Mouse (Mus musculus): ENCODE data around the gene Atp1b2.
A peak's percentile ranks its signal among the peaks of the same experiment; 100 is the strongest.

Atp1b2 gene

DNA sequence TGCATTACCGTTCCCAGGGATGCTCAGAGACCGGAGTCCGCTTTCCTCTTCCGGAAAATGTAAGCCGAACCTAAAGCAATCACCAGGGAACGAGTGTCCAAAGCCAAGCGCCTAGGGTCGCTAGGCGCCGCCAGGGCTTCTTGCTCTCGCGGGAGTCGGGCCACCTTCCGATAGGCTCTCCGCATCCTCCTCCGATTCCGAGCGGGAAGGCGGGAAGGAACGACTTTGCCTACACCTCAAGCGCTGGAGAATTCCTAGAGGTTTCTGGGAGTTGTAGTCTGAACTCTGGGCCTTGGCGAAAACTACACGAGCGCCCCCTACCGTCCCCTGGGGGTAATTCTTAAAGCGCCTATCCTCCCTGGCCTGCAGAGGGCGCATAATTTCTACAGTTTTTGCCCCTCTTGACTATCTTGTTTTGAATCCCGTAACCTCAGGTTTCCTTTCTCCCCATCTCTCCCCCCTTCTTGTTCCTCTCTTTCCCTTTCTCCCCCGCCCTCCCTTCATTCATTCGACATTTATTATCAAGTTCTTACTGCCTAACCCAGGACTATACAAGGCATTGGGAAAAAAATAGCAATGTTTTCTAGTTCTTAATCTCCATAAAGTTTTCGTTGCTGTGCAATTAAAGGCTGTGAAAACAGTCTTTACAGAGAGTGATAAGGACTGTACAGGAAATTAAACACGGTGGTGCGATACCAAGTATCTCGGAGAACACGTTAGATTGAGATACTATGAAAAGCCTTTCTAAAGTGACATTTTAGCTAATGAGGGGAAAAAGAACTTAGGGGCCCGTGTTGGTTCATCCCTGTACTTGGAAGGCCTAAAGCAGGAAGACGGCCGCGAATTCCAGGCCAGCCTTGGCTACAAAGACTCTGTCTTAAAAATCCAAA lies 26.4 kb downstream of the Atp1b2 start:
- peak; percentile 97 to 98 for DNase-seq

DNA sequence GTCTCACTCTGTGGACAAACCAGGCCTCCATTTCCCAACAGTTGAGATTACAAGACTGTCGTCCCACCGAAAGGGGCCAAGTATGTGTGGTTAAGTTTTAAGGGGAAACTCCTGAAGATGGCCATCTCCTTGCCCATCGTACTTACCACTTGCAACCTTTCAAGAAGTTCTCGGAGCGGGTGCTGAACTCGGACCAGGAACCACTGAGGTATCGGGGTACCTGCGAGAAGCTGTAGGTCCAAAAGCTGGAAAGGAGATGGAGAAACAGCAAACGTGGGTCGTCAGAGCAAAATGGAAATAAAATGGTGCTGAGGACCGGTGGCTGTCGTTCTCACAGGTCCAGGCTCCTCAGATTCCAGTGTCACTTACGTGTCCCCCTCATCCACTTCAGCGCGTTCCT lies 27.4 kb downstream of the Atp1b2 start:
- no peak for DNase-seq

DNA sequence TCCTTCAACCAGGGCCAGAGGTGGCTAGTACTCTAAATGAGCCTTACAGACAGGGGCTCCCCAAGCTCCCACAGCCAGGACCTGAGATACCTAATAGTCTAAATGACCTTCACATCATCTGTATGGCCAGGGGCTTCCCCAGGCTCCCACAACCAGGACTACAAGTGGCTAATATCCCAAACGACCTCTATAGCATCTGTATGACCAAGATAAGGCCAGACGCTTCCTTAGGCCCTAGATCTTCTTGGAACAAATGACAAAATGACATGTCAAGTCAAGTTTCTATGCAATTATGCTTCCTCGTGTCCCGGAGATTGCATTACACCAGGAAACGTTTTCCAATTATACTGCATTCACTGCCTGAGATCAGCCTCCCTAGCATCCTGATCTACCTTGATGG lies 29.4 kb downstream of the Atp1b2 start:
- DNase-seq = no peak

DNA sequence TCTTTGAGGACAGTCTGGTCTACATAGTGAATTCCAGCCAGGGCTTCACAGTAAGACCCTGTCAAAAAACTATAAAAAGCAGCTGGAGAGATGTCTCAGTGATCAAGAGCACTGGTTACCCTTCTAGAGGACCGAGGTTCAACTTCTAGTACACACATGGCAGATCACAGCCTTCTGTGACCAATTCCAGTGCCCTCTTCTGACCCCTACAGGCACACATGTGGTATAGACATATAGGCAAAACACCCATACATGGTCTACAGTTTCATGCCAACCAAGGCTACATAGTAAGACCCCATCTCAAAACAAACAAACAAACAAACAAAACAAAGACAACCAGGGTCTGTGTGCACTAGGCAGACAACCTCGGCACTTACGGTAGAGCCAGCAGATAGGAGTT lies 30.5 kb downstream of the Atp1b2 start:
- DNase-seq = peak; percentile 52 to 58

DNA sequence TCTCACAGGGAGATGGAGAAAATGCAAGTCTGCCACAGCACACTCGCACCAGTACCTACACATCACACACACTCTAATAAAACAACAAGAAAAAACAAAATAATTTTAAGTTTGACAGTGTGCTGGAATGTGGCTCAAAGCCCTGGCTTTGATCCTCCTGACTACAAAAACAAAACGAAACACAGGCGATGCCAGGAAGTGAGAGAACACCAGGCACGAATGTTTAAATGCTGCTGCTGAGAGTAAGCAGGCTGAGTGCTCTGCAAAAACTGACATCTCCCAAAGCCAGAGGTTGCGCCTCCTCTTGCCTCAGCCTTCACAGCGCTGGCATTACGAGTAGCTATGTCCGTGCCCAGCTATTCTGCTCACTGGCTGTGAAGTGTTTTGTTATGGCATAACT lies 40.6 kb downstream of the Atp1b2 start:
- DNase-seq = no peak

DNA sequence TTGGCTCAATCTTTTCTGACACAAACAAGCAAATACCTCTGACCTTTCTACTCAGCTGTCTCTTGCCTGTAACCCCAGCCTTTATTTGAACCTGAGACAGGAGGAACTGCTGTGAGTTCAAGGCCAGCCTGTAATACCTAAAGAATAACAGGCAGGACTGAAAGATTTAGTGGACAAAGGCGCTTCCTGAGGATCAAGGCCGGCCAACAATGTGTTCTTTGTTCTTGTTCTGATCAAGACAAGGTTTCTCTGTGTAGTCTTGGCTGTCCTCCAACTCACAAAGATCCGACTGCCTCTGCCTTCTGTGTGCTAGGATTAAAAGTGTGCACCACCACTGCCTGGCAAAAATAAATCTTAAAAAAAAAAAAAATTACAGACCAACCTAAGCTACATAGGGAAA lies 41.4 kb downstream of the Atp1b2 start:
- DNase-seq = no peak

DNA sequence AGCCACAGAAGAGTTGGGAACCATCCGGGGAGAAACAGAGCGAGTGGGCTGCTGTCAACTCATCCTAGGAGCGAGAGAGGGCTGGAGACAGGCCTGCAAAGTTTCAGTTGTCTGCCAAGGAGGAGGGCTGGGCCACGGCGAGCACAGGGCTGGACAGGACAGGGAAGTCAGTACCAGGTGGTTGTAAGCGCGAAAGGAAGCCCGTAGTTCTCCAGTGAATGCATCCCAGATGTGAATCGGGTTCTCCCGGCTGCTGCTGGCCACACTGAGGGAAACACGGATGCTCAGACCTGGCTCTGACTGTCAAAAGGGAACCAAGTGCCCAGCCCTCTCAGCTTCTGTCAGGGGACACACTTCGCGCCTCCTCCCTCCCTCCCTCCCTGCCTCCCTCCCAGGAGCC lies 42.4 kb downstream of the Atp1b2 start:
- DNase-seq = no peak

DNA sequence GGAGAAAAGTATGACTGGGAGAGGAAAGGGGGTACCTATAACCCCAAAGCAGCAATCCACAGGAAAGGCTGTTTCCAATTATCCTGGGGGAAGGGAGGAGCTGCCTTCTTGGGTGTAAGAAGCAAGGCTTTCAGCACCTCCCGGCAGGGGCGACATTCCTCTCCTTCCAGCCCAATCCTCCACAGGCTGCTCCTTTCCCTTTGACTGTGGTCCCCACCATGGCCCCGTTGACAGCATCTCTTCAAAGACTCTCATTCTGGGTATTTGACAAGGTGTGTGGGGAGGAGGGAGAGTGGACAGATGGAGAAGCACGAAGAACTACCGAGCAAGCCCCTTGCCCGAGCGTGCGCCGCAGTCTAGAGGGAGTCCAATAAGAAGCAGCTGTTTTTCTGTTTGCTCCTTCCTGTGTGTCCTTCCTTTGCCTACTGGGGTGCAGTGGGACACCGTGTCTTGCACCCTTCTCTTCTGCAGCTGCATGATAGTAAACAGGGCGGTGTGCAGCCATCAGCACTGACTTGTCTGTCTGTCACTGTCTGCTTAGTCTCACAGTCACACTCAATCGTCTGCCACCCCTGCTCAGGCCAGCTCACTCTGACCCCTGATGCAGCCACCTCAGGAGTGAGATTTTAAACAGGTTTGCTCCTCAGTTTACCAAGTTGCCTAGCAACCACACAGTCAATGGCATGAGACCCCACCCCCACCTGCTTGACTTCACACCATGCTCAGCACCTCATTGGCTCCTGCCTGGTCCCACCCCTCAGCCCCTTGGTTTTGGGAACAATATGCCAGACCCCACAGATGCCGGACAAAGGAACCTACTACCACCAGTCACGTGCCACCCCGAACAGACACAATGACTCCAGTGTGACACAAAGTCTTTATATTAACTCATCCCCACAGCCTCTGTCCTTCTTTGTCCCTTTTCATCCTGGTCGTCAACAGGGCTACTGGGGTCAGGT lies 44.6 kb downstream of the Atp1b2 start:
- DNase-seq = no peak

DNA sequence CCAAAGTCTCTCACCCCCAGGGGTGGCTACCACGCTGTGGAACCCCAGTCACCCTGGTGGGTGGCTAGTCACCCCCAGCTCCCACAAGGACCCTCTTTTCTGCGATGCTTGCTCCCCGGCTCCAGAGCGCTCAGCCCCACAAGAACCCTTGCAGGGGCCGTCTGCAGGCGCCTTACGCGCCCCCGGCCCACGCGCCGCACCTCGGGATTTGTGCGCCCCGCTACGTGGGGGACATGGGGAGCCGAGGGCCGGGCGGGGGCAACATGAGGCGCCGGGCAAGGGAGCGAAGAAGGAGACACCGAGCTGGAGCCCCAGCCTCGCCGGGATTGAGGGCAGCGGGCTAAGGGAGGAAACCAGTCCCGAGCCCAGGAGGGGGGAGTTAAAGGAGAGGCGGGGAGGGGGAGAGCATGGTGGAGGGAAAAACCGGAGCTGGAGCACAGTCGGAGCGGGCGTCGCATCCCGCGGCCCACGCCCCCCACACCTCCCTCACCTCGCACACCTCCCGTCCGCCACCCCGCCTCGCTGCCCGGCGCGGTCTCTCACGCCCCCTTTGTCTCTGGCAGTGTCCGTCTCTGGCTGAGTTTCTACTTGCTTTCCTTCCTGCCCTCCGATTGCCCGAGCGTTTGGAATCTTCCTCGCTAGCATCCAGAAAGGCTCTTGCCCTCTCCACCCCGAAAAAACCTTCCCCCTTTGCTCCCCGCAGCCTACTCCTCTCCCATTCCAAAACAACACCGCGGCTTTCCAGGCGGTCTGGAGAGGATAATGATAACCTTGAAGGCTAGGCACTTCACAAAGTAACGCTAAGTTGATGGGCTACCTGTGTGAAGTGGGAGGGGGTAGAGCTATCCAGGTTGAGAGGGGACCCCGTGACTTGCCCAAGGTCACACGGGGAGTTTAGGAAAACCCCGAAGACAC lies 45.6 kb downstream of the Atp1b2 start, which contains the start of gene Efnb3:
TSS of gene Efnb3 (minus strand) at position 355 of the 915 bp plus-strand sequence.
- DNase-seq = peak; percentile 80

DNA sequence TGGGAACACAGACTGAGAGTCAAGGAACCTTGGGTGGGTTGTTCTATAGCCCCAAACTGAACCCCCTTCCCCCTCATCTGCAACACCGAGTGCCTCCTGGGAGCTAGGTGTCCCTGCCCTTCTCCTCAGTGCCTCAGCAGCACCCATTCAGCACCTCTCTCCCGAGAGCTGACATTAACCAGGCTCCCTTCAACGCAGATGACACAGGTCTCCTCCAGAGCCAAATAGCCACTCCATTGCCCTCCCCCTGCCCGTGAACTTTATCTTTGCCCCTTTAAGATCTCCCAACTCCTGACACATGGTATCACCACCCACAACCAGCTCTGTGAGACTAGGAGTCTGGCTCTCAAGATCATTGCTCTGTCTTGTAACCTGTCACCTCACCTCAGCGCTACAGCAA lies 46.6 kb downstream of the Atp1b2 start:
- no peak for DNase-seq

DNA sequence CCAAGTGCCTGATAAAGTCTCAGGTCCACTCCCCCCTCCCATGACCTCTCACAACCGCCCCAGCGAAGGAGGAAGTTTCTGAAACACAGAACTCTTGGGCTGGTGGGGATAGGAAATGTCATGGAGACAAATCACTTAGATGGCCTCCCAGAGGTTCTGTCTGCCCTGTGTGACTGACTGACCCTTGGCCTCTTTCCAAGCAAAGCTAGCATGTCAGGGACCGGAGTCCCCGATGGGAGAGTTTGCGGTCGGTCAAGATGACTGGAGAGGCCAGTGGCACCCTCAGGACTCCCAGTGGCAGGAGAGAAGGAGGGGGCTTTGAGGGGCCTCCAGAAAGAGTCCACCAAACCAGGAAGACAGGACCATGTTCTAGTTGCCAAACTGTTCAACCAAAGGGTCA lies 47.0 kb downstream of the Atp1b2 start:
- no peak for DNase-seq

DNA sequence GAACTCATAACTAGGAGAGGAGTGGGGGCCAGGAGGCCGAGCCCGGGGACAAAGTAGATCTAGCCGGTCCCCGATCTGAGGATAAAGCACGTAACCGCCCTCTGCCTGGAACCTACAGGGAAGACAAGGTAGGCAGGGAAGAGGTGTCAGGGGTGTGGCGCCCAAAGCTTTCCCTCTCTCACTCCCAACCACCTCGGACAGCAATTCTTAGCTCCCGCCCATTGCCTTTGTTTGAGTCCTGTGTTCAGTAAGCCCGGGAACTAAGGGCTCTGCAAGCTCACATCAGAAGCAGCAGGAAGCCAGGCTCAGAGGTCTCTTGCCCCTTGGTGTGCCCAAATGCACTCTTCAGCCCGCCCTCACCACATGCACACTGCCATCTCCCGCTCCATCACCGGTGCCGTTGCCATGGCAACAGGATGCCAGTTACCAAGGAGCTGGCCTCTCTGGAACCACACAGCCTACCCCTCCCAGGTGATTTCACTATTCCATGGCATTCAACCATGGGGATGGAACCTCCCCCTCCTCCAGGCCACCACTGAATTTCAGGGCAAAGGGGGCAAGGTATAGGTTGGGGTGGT lies 48.3 kb downstream of the Atp1b2 start:
- peak; percentile 85 to 87 for DNase-seq

DNA sequence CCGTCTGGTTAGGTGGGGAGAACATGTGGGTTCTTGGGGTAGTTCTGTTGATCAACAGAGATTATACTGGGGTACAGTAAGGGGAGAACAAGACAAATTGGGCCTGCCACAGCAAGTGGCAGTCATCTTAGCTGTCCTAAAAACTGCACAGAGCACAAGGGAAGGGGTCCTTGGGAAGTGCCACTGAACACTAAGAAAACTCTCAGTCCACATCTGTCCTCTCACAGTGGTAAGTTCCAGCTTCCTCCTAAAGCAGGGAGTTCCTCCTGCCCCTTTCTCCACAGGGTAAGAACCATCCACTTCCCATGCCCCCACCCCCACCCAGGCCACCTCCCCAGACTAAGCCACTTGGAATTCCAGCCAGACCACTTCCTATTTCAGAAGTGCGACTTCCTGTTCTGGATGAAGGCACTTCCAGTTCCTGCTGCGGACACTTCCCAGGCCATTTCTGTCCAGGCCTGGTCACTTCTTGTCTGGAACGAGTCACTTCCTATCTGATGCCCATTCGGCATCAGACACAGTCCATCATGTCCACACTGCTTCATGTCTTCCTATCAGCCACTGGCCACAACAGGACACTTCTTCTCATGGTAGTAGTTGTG lies 51.1 kb downstream of the Atp1b2 start:
- DNase-seq = no peak

DNA sequence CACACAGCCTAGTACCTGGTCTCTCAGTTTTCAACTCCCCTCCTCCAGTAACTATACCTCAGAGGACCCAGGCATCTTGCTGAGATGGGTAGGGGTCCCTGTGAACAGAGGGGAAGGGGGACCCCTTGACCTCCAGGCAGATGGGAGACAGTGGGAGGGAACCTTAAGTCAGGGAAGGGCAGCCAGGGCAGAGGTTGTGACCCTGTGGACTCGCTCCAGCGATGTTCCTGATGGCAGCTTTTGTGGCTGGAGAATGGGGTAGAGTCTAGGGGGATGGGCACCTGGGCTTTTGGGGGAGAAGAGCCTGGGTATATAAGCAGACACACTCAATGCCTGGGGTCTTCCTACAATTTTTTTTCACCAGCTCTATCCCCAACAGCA lies 52.4 kb downstream of the Atp1b2 start:
- DNase-seq = peak in 1 of 2 experiments; percentile 36

DNA sequence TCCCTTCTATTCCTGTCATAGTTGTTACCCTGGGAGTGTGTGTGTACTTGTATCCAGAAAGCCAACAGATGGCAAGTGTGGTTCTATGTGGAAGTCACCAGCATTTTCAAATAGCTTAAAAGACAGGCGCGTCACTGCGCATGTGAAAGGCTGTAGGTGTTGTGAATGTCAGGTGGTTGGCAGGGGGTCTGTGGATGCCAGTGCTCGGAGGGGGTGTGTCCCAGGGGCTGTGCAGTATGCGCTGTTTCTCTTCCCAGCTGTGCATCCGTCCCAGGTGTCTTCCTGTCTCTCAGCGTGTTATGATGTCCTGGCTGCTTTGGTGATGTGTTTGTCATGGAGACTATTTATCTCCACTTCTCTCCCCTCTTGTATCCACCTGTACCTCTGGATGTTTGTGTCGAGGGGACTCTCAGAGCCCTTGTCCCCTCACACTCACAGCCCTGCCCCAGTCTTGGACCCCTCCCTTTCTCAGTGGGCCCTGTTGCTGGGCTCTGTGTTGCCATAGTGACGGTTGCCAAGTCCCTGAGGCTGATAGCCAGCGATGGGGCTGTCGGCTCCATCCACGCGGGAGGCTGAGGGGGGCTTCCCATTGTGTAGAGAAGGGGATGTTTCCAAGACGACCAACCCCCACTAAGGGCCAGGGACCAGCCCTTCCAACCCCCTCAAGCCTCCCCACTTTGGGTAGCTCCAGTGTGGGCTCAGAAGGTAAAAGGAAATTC lies 53.0 kb downstream of the Atp1b2 start:
- peak; percentile 82 to 85 for DNase-seq

DNA sequence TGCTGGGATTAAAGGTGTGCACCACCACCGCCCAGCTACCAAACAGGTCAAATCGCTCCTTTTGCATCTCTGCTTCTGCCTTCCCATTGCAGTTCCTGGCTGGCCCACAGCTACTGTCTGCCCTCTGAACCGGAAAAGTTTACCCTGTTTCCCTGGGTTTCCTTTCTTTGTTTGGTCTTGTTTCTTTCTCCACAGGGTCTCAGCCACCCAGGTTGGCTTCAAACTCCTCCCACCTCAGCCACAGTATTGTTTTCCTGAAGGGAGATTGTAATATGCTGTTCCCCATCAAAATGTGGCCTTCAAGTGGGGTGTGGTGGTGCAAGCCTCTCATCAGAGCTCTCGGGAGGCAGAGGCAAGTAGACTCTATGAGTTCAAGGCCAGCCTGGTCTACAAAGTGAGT lies 54.4 kb downstream of the Atp1b2 start:
- no peak for DNase-seq

All from cerebellum, postnatal 10 days (tissue).